Mouse (Mus musculus): ENCODE measurements around the gene Foxm1. TPM values are rescaled to one million over a fixed set of nuclear protein-coding genes. Genes with fewer than 3 reads are reported as not detected.

Gene Foxm1
- not detected in 2 replicates for polyA plus RNA-seq (2012; ENCODE audit: insufficient read depth, insufficient read length, low replicate concordance, missing spikeins)

DNA sequence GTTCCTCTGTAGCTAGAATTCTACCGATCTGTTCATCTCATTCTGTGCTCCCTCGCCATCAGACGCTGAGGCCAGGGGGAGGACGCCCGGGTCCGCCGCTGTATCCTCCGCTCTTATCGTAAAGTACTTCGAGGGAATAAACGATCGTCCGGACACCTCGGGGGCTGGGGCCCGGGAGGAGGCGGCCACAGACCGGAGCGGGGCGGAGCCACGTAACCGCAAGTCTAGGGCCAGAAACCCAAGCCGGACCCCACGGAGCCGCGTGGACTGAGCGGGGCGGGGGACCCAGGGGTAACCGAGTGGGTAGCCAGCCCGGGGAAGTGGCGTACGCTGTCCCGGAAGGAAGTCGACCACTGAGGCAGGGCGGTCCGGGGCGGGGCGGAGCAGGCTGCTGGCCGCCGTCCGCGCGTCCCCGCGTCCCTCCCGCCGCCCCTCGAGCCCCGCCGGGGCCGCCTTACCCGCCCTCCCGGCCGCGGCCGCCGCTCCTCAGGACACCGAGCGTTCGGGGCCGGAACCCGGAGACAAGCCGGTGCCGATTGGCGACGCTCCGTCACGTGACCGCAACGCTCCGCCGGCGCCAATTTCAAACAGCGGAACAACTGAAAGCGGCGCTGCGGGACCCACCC lies at the start of gene Foxm1, which contains the start of gene Rhno1:
Foxm1 (plus strand) TSS at position 587 of the 626 bp plus-strand sequence.
Rhno1 (minus strand) TSS at position 531 of the 626 bp plus-strand sequence.
- H3K4me1 ChIP-seq (ENCODE audit: control insufficient read depth, insufficient read depth, low read length), result no peaks in the 10 kb centered on the region
- H3K4me3 ChIP-seq (ENCODE audit: insufficient read depth, low read depth, low read length), result peak within 1 kb of the TSS; percentile 63
- peak within 1 kb of the TSS; percentile 4; the same call in 1 of the 2 replicates for H3K27ac ChIP-seq (ENCODE audit: insufficient read depth, low read depth, low read length)
- 0% methylated on average over 74 of the region's 76 CpGs for WGBS
- TF ChIP-seq CTCF (IDR thresholded peaks at IDR 0.05; ENCODE audit: insufficient read depth, low read depth, low read length) (no peak), POLR2A (IDR thresholded peaks at IDR 0.05; ENCODE audit: insufficient read depth, low read depth, low read length) (peak; percentile 57; the same call in 1 of the 2 replicates)

DNA sequence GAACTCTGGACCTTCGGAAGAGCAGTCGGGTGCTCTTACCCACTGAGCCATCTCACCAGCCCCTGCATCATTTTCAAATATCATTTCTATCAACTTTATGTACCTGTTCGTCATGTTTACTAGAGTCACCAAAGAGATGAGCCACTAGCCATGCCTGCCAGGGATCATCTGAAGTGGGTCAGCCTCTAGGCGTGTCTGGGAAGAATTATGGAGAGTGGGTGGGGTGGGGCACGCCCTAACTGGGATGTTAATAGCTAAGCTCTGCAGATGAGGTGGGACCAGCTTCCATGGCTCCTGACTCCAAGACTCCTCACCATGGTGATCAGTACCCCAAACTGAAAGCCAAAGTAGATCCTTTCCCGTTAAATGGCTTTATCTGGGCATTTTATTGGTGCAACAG lies 48.0 kb upstream of the Foxm1 start:
- no peak for TF ChIP-seq POLR2A (IDR thresholded peaks at IDR 0.05; ENCODE audit: insufficient read depth, low read depth, low read length)
- no peak for TF ChIP-seq CTCF (IDR thresholded peaks at IDR 0.05; ENCODE audit: insufficient read depth, low read depth, low read length)
- H3K4me3 ChIP-seq (ENCODE audit: insufficient read depth, low read depth, low read length), result no peak overlapping the region
- no peak overlapping the region for H3K27ac ChIP-seq (ENCODE audit: insufficient read depth, low read depth, low read length)
- no peaks in the 10 kb centered on the region for H3K4me1 ChIP-seq (ENCODE audit: control insufficient read depth, insufficient read depth, low read length)
- 87% methylated on average over 6 of the region's 6 CpGs for WGBS

DNA sequence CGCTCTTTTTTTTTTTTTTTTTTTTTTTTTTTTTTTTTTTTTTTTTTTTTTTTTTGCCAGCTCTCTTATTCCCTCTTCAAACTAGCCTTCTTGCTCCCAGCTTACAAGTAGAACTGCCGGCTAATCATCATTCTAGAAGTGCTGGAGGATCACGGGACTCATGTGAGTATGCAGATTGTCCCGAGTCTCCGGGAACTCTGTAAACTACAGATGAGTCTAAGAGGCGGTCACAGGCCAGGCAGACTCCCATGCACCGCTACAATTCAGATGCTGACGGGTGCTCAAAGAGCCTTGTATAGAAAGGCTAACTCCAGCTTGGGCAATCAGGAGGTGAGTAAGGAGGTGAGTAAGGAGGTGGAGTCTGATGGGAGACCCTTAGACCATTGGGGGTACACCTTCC lies 47.2 kb upstream of the Foxm1 start:
- Histone ChIP-seq H3K4me1 (ENCODE audit: control insufficient read depth, insufficient read depth, low read length) (no peaks in the 10 kb centered on the region), H3K27ac (ENCODE audit: insufficient read depth, low read depth, low read length) (no peak overlapping the region), H3K4me3 (ENCODE audit: insufficient read depth, low read depth, low read length) (no peak overlapping the region)
- TF ChIP-seq POLR2A (IDR thresholded peaks at IDR 0.05; ENCODE audit: insufficient read depth, low read depth, low read length) (no peak), CTCF (IDR thresholded peaks at IDR 0.05; ENCODE audit: insufficient read depth, low read depth, low read length) (no peak)
- 70% methylated on average over 8 of the region's 8 CpGs for WGBS

DNA sequence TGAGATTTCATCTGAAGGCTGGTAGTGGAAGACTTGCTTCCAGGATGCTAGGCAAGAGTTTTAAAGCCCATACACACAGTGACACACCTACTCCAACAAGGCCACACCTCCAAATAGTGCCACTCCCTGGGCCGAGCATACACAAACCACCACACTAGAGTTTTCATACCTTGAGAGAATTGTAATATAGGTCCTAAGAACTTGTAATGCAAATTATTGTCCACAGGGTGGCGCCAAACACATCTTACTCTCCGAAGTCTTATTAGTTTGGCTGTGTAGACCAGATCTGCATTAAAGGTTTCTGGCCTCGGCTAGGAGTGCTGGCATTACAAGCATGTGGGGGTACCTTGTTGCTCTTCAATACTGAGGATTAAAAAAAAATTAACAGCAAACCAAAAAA lies 44.5 kb upstream of the Foxm1 start:
- Histone ChIP-seq H3K27ac (ENCODE audit: insufficient read depth, low read depth, low read length) (no peak overlapping the region), H3K4me1 (ENCODE audit: control insufficient read depth, insufficient read depth, low read length) (no peaks in the 10 kb centered on the region), H3K4me3 (ENCODE audit: insufficient read depth, low read depth, low read length) (no peak overlapping the region)
- 1% methylated on average over 4 of the region's 4 CpGs for WGBS
- TF ChIP-seq POLR2A (IDR thresholded peaks at IDR 0.05; ENCODE audit: insufficient read depth, low read depth, low read length) (no peak), CTCF (IDR thresholded peaks at IDR 0.05; ENCODE audit: insufficient read depth, low read depth, low read length) (no peak)

DNA sequence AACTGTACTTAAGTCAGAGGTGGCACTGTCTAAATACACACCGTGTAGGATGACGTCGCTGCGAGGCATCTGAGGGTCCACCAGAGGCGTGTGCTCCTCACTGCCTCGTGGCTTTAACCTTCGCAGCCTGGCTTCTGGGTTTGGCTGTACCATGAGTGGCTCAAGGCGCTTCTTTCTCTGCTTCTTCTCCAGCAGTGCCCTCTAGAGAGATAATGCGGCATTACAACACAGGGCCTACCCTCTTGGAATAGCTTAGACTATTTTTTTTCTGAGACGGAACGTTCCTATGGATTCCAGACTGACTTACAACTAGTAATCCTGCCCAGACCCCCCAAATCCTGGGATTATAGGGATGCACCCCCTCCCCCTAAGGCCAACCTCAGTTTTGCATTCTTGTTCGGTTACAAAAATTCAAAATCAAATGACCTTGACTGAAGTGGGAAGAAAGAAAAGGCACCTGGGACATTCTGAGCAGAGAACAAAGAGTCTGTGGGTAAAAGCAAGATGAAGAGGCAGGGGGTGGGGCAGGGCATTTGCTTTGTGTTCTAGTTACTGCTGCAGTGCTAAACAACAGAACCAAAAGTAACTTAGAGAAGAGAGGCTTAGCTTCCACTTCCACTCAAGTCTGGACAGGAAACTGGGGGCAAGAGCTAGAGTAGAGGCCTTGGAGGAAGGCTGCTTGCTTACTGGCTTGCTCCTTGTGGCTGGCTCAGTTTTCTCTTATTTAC lies 28.2 kb upstream of the Foxm1 start:
- Histone ChIP-seq H3K4me1 (ENCODE audit: control insufficient read depth, insufficient read depth, low read length) (peaks cover 8% of the 10 kb centered on the region), H3K27ac (ENCODE audit: insufficient read depth, low read depth, low read length) (no peak overlapping the region), H3K4me3 (ENCODE audit: insufficient read depth, low read depth, low read length) (no peak overlapping the region)
- no peak for TF ChIP-seq POLR2A (IDR thresholded peaks at IDR 0.05; ENCODE audit: insufficient read depth, low read depth, low read length)
- peak; percentile 43; the same call in 1 of the 2 replicates for TF ChIP-seq CTCF (IDR thresholded peaks at IDR 0.05; ENCODE audit: insufficient read depth, low read depth, low read length)
- 13% methylated on average over 12 of the region's 12 CpGs for whole genome bisulfite sequencing

DNA sequence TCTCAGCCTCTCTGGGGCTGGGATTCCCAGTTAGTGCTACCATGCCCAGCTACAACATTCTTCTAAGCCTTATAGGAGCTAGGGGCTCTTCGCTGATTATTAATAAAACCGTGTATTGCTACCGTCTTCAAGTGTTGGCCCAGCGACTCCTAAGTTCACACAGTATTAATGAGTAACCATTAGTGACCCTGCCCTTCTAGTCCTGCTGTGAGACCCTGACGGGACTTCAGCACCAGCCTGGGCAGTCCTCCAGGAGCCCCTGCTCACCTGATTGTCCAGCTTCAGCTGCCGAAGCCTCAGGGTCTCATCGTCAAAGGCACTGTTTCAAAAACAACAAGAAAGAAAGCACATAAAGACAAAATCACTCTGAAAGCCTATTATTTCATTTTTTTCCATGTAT lies 25.3 kb upstream of the Foxm1 start:
- Histone ChIP-seq H3K4me1 (ENCODE audit: control insufficient read depth, insufficient read depth, low read length) (peaks cover 13% of the 10 kb centered on the region), H3K4me3 (ENCODE audit: insufficient read depth, low read depth, low read length) (no peak overlapping the region), H3K27ac (ENCODE audit: insufficient read depth, low read depth, low read length) (no peak overlapping the region)
- 64% methylated on average over 7 of the region's 7 CpGs for WGBS
- TF ChIP-seq CTCF (IDR thresholded peaks at IDR 0.05; ENCODE audit: insufficient read depth, low read depth, low read length), result no peak

DNA sequence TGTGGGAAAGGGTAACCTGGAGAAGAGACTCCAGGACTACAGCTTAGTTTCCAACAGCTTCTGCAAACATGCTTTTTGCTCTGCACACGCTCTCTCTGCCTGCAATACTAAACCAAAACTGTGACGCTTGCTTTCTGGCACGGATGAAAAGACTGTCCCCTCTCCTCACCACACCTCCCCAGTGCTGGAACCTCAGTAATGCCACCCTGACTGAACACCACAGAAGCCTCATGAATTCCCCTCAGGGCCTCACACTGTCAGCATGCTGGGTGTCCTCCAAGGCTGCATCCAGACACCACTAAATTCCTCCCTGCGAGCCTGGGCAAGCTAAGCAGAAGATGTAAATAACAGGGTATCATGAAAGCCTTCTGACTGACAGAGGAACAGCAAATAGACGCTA lies 23.9 kb upstream of the Foxm1 start:
- 17% methylated on average over 5 of the region's 5 CpGs for WGBS
- H3K4me1 ChIP-seq (ENCODE audit: control insufficient read depth, insufficient read depth, low read length), result peaks cover 13% of the 10 kb centered on the region
- no peak for TF ChIP-seq CTCF (IDR thresholded peaks at IDR 0.05; ENCODE audit: insufficient read depth, low read depth, low read length)
- TF ChIP-seq POLR2A (IDR thresholded peaks at IDR 0.05; ENCODE audit: insufficient read depth, low read depth, low read length), result no peak
- H3K27ac ChIP-seq (ENCODE audit: insufficient read depth, low read depth, low read length), result peak overlapping the region; percentile 50; the same call in 1 of the 2 replicates
- no peak overlapping the region for H3K4me3 ChIP-seq (ENCODE audit: insufficient read depth, low read depth, low read length)

DNA sequence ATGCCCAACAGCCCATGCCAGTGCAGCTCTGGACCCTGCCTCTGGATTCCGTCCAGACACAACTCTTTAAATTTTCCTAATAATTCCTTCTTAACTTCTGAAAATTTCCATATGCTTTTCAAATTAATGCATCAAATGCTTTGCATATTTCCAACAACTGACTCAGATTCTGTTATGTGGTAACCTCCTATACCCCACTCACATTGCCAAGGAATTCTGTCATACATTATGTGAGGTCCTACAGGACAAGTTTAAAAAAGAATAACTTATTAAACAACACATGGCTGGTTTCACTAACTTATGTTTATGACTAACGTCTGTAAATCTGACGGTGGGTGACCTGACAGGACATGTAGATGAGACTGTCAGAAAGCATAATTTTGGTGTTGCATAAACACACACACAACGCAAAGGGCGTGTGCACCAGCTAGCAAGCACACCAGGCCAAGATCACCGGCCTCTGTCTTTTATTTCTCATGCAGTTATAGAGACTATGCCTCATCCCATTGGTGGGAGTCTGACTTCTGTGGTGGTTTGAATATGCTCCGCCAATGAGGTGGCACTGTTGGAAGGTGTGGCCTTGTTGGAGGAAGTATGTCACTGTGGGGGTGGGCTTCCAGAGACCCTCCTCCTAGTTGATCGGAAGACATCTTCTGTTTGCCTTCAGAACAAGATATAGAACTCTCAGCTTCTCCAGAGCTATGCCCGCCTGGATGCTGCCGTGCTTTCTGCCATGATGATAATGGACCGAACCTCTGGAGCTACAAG lies 20.6 kb upstream of the Foxm1 start:
- peaks cover 13% of the 10 kb centered on the region for H3K4me1 ChIP-seq (ENCODE audit: control insufficient read depth, insufficient read depth, low read length)
- no peak for TF ChIP-seq CTCF (IDR thresholded peaks at IDR 0.05; ENCODE audit: insufficient read depth, low read depth, low read length)
- no peak for TF ChIP-seq POLR2A (IDR thresholded peaks at IDR 0.05; ENCODE audit: insufficient read depth, low read depth, low read length)
- no peak overlapping the region for H3K27ac ChIP-seq (ENCODE audit: insufficient read depth, low read depth, low read length)
- whole genome bisulfite sequencing, result 94% methylated on average over 11 of the region's 11 CpGs
- no peak overlapping the region for H3K4me3 ChIP-seq (ENCODE audit: insufficient read depth, low read depth, low read length)

DNA sequence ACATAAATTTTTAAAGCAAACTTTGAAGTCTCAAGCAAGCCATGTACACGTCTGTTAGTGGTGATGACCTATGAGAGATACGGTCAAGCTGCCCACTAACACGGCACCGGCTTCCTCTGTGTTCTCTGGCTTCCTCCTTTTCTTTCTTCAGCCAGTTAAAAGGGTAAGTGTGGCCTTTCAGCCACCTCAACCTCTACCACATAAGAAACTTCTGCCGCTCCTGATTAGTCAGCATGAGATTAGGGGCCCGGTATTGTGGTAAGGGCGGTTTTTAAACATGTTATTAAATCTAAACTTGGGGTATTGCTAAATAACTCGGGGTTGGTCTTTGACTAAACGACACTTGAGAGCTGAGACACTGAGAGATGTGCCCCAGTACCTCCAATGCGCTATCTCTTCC lies 17.1 kb upstream of the Foxm1 start:
- H3K27ac ChIP-seq (ENCODE audit: insufficient read depth, low read depth, low read length), result no peak overlapping the region
- WGBS, result 50% methylated on average over 10 of the region's 10 CpGs
- no peak for TF ChIP-seq CTCF (IDR thresholded peaks at IDR 0.05; ENCODE audit: insufficient read depth, low read depth, low read length)
- no peak for TF ChIP-seq POLR2A (IDR thresholded peaks at IDR 0.05; ENCODE audit: insufficient read depth, low read depth, low read length)
- H3K4me1 ChIP-seq (ENCODE audit: control insufficient read depth, insufficient read depth, low read length), result peaks cover 22% of the 10 kb centered on the region
- no peak overlapping the region for H3K4me3 ChIP-seq (ENCODE audit: insufficient read depth, low read depth, low read length)
